Mouse (Mus musculus): ENCODE results near the gene Sod1.

Sod1 gene

GRCm38 (mm10) chr16:90220026-90220891 lies at the start of gene Sod1:
Gene Sod1 (plus strand): TSS chr16:90220754.
- DNase-seq (ENCODE audit: low read depth) = peak; percentile 64

GRCm38 (mm10) chr16:90171416-90171815 lies 49.1 kb upstream of the Sod1 start:
- DNase-seq (ENCODE audit: low read depth) = no peak

GRCm38 (mm10) chr16:90176472-90176871 lies 44.1 kb upstream of the Sod1 start:
- no peak for DNase-seq (ENCODE audit: low read depth)

GRCm38 (mm10) chr16:90177425-90177824 lies 43.1 kb upstream of the Sod1 start:
- DNase-seq (ENCODE audit: low read depth) = no peak

GRCm38 (mm10) chr16:90178404-90178803 lies 42.1 kb upstream of the Sod1 start:
- no peak for DNase-seq (ENCODE audit: low read depth)

GRCm38 (mm10) chr16:90179892-90180291 lies 40.7 kb upstream of the Sod1 start:
- DNase-seq (ENCODE audit: low read depth) = no peak

GRCm38 (mm10) chr16:90180975-90181374 lies 39.6 kb upstream of the Sod1 start:
- DNase-seq (ENCODE audit: low read depth) = no peak

- DNase-seq (ENCODE audit: low read depth) = no peak
Measured at GRCm38 (mm10) chr16:90181673-90182072, 38.9 kb upstream of the Sod1 start.

- DNase-seq (ENCODE audit: low read depth) = no peak
Measured at GRCm38 (mm10) chr16:90184135-90184534, 36.4 kb upstream of the Sod1 start.

GRCm38 (mm10) chr16:90185928-90186588 lies 34.5 kb upstream of the Sod1 start:
- no peak for DNase-seq (ENCODE audit: low read depth)

- no peak for DNase-seq (ENCODE audit: low read depth)
Measured at GRCm38 (mm10) chr16:90187453-90187852, 33.1 kb upstream of the Sod1 start.

GRCm38 (mm10) chr16:90191289-90191688 lies 29.3 kb upstream of the Sod1 start:
- no peak for DNase-seq (ENCODE audit: low read depth)

- DNase-seq (ENCODE audit: low read depth) = no peak
Measured at GRCm38 (mm10) chr16:90193719-90194118, 26.8 kb upstream of the Sod1 start.

GRCm38 (mm10) chr16:90196688-90197240 lies 23.8 kb upstream of the Sod1 start:
- DNase-seq (ENCODE audit: low read depth) = no peak

GRCm38 (mm10) chr16:90197337-90197973 lies 23.1 kb upstream of the Sod1 start:
- DNase-seq (ENCODE audit: low read depth) = peak; percentile 60

GRCm38 (mm10) chr16:90198626-90199025 lies 21.9 kb upstream of the Sod1 start:
- no peak for DNase-seq (ENCODE audit: low read depth)

GRCm38 (mm10) chr16:90199174-90199573 lies 21.4 kb upstream of the Sod1 start:
- no peak for DNase-seq (ENCODE audit: low read depth)

- DNase-seq (ENCODE audit: low read depth) = no peak
Measured at GRCm38 (mm10) chr16:90202140-90202539, 18.4 kb upstream of the Sod1 start.

- no peak for DNase-seq (ENCODE audit: low read depth)
Measured at GRCm38 (mm10) chr16:90203226-90203962, 17.2 kb upstream of the Sod1 start.

- DNase-seq (ENCODE audit: low read depth) = no peak
Measured at GRCm38 (mm10) chr16:90204868-90205267, 15.7 kb upstream of the Sod1 start.

GRCm38 (mm10) chr16:90208996-90209395 lies 11.6 kb upstream of the Sod1 start:
- no peak for DNase-seq (ENCODE audit: low read depth)

GRCm38 (mm10) chr16:90210717-90211116 lies 9.8 kb upstream of the Sod1 start:
- no peak for DNase-seq (ENCODE audit: low read depth)
